13 mouse cellular contexts compared by ENCODE assay signal in the genomic region with DNA sequence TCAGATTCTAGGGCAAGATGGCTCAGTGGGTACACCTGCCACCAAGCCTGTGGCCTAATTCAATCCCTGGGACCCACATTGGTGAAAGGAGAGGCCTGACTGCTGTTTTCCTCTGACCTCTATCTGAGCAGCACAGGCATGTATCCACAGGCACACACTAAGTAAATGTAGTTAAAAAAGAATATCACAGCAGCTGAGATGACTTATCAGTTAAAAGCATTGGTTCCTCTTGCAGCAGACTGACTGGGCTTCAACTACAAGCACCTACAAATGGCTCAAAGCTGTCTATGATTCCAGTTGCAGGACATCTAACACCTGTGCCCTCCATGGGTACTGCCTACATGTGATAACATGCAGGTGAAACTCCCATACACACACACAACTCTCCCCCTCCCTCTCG.
"Had no signal": no experiment of that assay in that cellular context is flagged by ENCODE, and none has a peak within 500 bp of the region (broad histone marks: within the 10 kb centered on the region; RNA-seq: fewer than 3 reads in every experiment).

No protein-coding gene starts in this region.

- H3K27ac ChIP-seq: kidney, postnatal 0 days; layer of hippocampus, adult 2 months; limb, embryonic 12.5 days; liver, embryonic 13.5 days; lung, embryonic 15.5 days; macrophage; stomach, postnatal 0 days had no signal

- H3K4me3 ChIP-seq: layer of hippocampus, adult 2 months; limb, embryonic 12.5 days; liver, embryonic 13.5 days; lung, embryonic 15.5 days had no signal

- H3K9me3 ChIP-seq: limb, embryonic 12.5 days; liver, embryonic 13.5 days; lung, embryonic 15.5 days had no signal

- H3K27me3 ChIP-seq: limb, embryonic 12.5 days; liver, embryonic 13.5 days; lung, embryonic 15.5 days had no signal

- ATAC-seq: liver, postnatal 0 days had no signal

- H3K4me1 ChIP-seq: liver, embryonic 13.5 days; lung, embryonic 15.5 days had no signal

- H3K4me2 ChIP-seq: limb, embryonic 12.5 days; liver, embryonic 13.5 days; lung, embryonic 15.5 days had no signal

- H3K9ac ChIP-seq: limb, embryonic 12.5 days; liver, embryonic 13.5 days; liver, postnatal 0 days; lung, embryonic 15.5 days had no signal

- DNase-seq: kidney, adult 9 months; kidney, postnatal 36 days; liver; liver, embryonic 13.5 days; right cerebral cortex, postnatal 14 days; thymus, postnatal 4 days had no signal
